Mouse (Mus musculus) retina, postnatal 1 day (tissue): Measurements from ENCODE around the gene Eif1.
"Not testable (repeated sequence)": the region's sequence is repeated elsewhere in the genome, so short reads cannot be mapped to it uniquely, and the experiment has no call there.

Source experiments
- DNase-seq: peaks from one replicate; pipeline ENCODE4 v3.0.0-alpha.2; 2012

Gene Eif1

GRCm38 (mm10) chr11:100313424-100313823 lies 6.3 kb upstream of the Eif1 start:
- no peak for DNase-seq

GRCm38 (mm10) chr11:100315439-100315838 lies 4.2 kb upstream of the Eif1 start:
- DNase-seq: no peak

GRCm38 (mm10) chr11:100317826-100318380 lies 1.8 kb upstream of the Eif1 start:
- no peak for DNase-seq

- DNase-seq: no peak
Measured at GRCm38 (mm10) chr11:100318529-100319451, 895 bp upstream of the Eif1 start.

- peak; percentile 98 for DNase-seq
Measured at GRCm38 (mm10) chr11:100320172-100320630, 516 bp downstream of the Eif1 start.

- DNase-seq: not testable (repeated sequence)
Measured at GRCm38 (mm10) chr11:100320701-100321410, 1.2 kb downstream of the Eif1 start.

- DNase-seq: not testable (repeated sequence)
Measured at GRCm38 (mm10) chr11:100321479-100322305, 2.0 kb downstream of the Eif1 start.

GRCm38 (mm10) chr11:100322591-100323258 lies 3.0 kb downstream of the Eif1 start:
- no peak for DNase-seq

- peak; percentile 85 for DNase-seq
Measured at GRCm38 (mm10) chr11:100323578-100323977, 3.9 kb downstream of the Eif1 start.

GRCm38 (mm10) chr11:100325062-100325629 lies 5.5 kb downstream of the Eif1 start:
- DNase-seq: no peak

GRCm38 (mm10) chr11:100327316-100327715 lies 7.6 kb downstream of the Eif1 start:
- DNase-seq: no peak

GRCm38 (mm10) chr11:100327761-100328160 lies 8.1 kb downstream of the Eif1 start:
- no peak for DNase-seq

GRCm38 (mm10) chr11:100330235-100330634 lies 10.6 kb downstream of the Eif1 start:
- no peak for DNase-seq

- not testable (repeated sequence) for DNase-seq
Measured at GRCm38 (mm10) chr11:100330816-100331375, 11.2 kb downstream of the Eif1 start.

GRCm38 (mm10) chr11:100332766-100333515 lies 13.3 kb downstream of the Eif1 start:
- DNase-seq: peak; percentile 77

- no peak for DNase-seq
Measured at GRCm38 (mm10) chr11:100333944-100334457, 14.3 kb downstream of the Eif1 start, which contains the start of gene Gast. Gene Gast, plus strand, starts transcription at chr11:100334407.

- DNase-seq: peak; percentile 76
Measured at GRCm38 (mm10) chr11:100335731-100336130, 16.0 kb downstream of the Eif1 start.

- DNase-seq: no peak
Measured at GRCm38 (mm10) chr11:100344269-100344668, 24.6 kb downstream of the Eif1 start.

GRCm38 (mm10) chr11:100352076-100352857 lies 32.6 kb downstream of the Eif1 start:
- peak; percentile 63 for DNase-seq
